In the genomic region with DNA sequence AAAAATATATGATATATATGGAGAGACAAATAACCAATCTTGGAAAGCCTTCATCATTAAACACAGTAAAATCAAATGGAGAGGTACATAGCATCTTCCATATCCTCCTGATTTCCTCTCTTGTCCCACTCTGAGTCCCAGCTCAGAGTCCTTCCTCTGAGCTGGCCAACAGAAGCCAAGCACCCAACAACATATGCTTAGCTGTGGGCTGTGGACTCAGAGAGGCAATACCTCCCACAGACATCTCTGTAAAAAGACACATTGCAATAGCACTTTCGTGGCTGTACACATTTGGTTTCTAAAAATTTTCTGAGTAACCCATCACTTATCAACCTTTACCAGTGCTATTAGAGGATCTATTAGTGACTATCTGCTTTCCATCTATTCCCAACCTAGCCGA, we compare ENCODE assay signal across 11 mouse cellular contexts. TPM values are rescaled to one million over a fixed set of nuclear protein-coding genes. Genes with fewer than 3 reads are reported as not detected.
"Had no signal": no experiment of that assay in that cellular context is flagged by ENCODE, and none has a peak within 500 bp of the region (broad histone marks: within the 10 kb centered on the region; RNA-seq: fewer than 3 reads in every experiment).

No protein-coding gene starts in this region.

- ATAC-seq: midbrain, embryonic 13.5 days; midbrain, embryonic 15.5 days had no signal

- DNase-seq: lung, adult 18-20 months; lung, embryonic 14.5 days; lung, postnatal 10 days; right cerebral cortex, postnatal 25 days; thymus, adult 18-20 months; thymus, postnatal 14 days; thymus, postnatal 36 days had no signal

RNA-seq across cellular contexts. Expression of a gene that starts 42.7 kb away (rescaled TPM):
- total RNA-seq: neutrophil, adult 5-6 weeks had no signal

RNA-seq across cellular contexts. Expression of a gene that starts 44.9 kb away (rescaled TPM):
- total RNA-seq: monocyte, adult 5-6 weeks had no signal
